Comparison of ENCODE assay signal across 51 mouse cellular contexts in the genomic region with DNA sequence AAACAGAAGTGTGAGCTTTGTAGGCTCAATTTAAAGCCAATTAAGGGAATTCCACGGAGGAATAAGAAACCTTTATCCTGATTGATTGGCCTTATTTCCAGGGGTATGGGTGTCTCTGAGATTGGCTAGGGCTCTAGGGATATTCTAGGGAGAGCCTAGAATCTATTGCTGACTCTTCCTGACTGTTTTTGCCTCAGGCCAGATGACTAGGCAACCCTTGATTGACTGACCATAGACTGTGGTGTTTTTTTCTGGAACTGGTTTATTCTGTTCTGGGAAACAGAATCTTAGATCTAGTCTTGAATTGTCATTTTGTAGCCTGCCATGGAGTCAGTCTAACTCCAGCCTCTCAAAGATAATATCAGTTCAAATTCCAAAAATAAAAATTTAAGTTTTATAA. TPM values are rescaled to one million over a fixed set of nuclear protein-coding genes. Genes with fewer than 3 reads are reported as not detected.
"Had no signal": no experiment of that assay in that cellular context is flagged by ENCODE, and none has a peak within 500 bp of the region (broad histone marks: within the 10 kb centered on the region; RNA-seq: fewer than 3 reads in every experiment).

No protein-coding gene starts in this region.

- ATAC-seq: hindbrain, embryonic 16.5 days; hindbrain, postnatal 0 days; inflammation-experienced regulatory T-cells, adult 6 months; intestine, embryonic 15.5 days; intestine, embryonic 16.5 days; intestine, postnatal 0 days had no signal

- H3K36me3 ChIP-seq: heart, embryonic 12.5 days; heart, embryonic 13.5 days; heart, embryonic 15.5 days; hindbrain, embryonic 10.5 days; hindbrain, embryonic 13.5 days; hindbrain, embryonic 15.5 days; intestine, embryonic 15.5 days; kidney, embryonic 15.5 days had no signal

- H3K4me2 ChIP-seq: heart, embryonic 11.5 days; heart, embryonic 12.5 days; heart, embryonic 13.5 days; heart, embryonic 15.5 days; hindbrain, embryonic 13.5 days; hindbrain, embryonic 14.5 days; hindbrain, embryonic 15.5 days; intestine, embryonic 15.5 days; kidney, embryonic 15.5 days had no signal

- DNase-seq: heart, postnatal 10 days; heart, postnatal 14 days; heart, postnatal 36 days; heart, postnatal 4 days; kidney, adult 11 months; kidney, adult 18-20 months; kidney, adult 2 months; kidney, adult 8-10 months; kidney, adult 9 months; kidney, postnatal 10 days; kidney, postnatal 14 days; kidney, postnatal 25 days; kidney, postnatal 36 days; kidney, postnatal 4 days; layer of hippocampus, adult 9-11 months; layer of hippocampus, postnatal 36 days had no signal

- H3K27me3 ChIP-seq: heart, embryonic 12.5 days; heart, embryonic 13.5 days; heart, embryonic 15.5 days; hindbrain, embryonic 13.5 days; hindbrain, embryonic 15.5 days; intestine, embryonic 15.5 days; kidney, embryonic 15.5 days had no signal

- H3K9me3 ChIP-seq: heart, embryonic 12.5 days; heart, embryonic 13.5 days; heart, embryonic 15.5 days; hindbrain, embryonic 10.5 days; hindbrain, embryonic 13.5 days; hindbrain, embryonic 15.5 days; intestine, embryonic 15.5 days; kidney, embryonic 15.5 days had no signal

- H3K4me3 ChIP-seq: heart, embryonic 12.5 days; heart, embryonic 13.5 days; heart, embryonic 15.5 days; hindbrain, embryonic 10.5 days; hindbrain, embryonic 13.5 days; hindbrain, embryonic 15.5 days; intestine, embryonic 15.5 days; kidney, embryonic 15.5 days; layer of hippocampus, adult 2 months; left cerebral cortex, adult 2 months had no signal

- H3K9ac ChIP-seq: heart, embryonic 12.5 days; heart, embryonic 13.5 days; heart, embryonic 15.5 days; hindbrain, embryonic 13.5 days; hindbrain, embryonic 14.5 days; hindbrain, embryonic 15.5 days; intestine, embryonic 15.5 days; kidney, embryonic 15.5 days had no signal

- H3K27ac ChIP-seq: heart, embryonic 13.5 days; heart, embryonic 15.5 days; hindbrain, embryonic 10.5 days; hindbrain, embryonic 13.5 days; hindbrain, embryonic 14.5 days; hindbrain, embryonic 15.5 days; hindbrain, postnatal 0 days; intestine, embryonic 15.5 days; kidney, embryonic 15.5 days; kidney, postnatal 0 days; layer of hippocampus, adult 2 months; left cerebral cortex, adult 2 months had no signal

- H3K4me1 ChIP-seq: heart, embryonic 12.5 days; heart, embryonic 13.5 days; heart, embryonic 15.5 days; hindbrain, embryonic 10.5 days; hindbrain, embryonic 13.5 days; hindbrain, embryonic 15.5 days; intestine, embryonic 15.5 days; kidney, embryonic 15.5 days had no signal

RNA-seq across cellular contexts. Expression of a gene that starts 13.5 kb away (rescaled TPM):
- total RNA-seq: heart, postnatal 10 days; heart, postnatal 14 days; heart, postnatal 25 days; heart, postnatal 36 days; heart, postnatal 4 days; hematopoietic stem cell, adult 5-6 weeks; hindbrain, postnatal 0 days; layer of hippocampus, adult 18-20 months; layer of hippocampus, adult 2 months; layer of hippocampus, adult 8-10 months; layer of hippocampus, postnatal 10 days; layer of hippocampus, postnatal 14 days; layer of hippocampus, postnatal 25 days; layer of hippocampus, postnatal 36 days; left cerebral cortex, adult 18-20 months; left cerebral cortex, adult 2 months; left cerebral cortex, adult 8-10 months had no signal
- polyA plus RNA-seq: heart, embryonic 11.5 days; heart, embryonic 12.5 days; heart, embryonic 13.5 days; heart, embryonic 14.5 days; heart, embryonic 15.5 days; heart, embryonic 16.5 days; heart, postnatal 0 days; hindbrain, embryonic 10.5 days; hindbrain, embryonic 11.5 days; hindbrain, embryonic 13.5 days; hindbrain, embryonic 14.5 days; hindbrain, embryonic 15.5 days; hindbrain, embryonic 16.5 days; hindbrain, postnatal 0 days; inflammation-experienced regulatory T-cells, adult 6 months; intestine, embryonic 14.5 days; intestine, embryonic 15.5 days; intestine, embryonic 16.5 days; intestine, postnatal 0 days; kidney, adult 2 months; kidney, embryonic 14.5 days; kidney, embryonic 15.5 days; kidney, embryonic 16.5 days; kidney, postnatal 0 days; large intestine, adult 2 months had no signal

RNA-seq across cellular contexts. Expression of a gene that starts 51.6 kb away (rescaled TPM):
- total RNA-seq: heart, postnatal 10 days; heart, postnatal 14 days; heart, postnatal 25 days; heart, postnatal 36 days; heart, postnatal 4 days; hematopoietic stem cell, adult 5-6 weeks; hindbrain, postnatal 0 days; layer of hippocampus, adult 18-20 months; layer of hippocampus, adult 2 months; layer of hippocampus, adult 8-10 months; layer of hippocampus, postnatal 10 days; layer of hippocampus, postnatal 14 days; layer of hippocampus, postnatal 25 days; layer of hippocampus, postnatal 36 days; left cerebral cortex, adult 18-20 months; left cerebral cortex, adult 2 months; left cerebral cortex, adult 8-10 months had no signal
- polyA plus RNA-seq: heart, embryonic 11.5 days; heart, embryonic 12.5 days; heart, embryonic 13.5 days; heart, embryonic 14.5 days; heart, embryonic 15.5 days; heart, embryonic 16.5 days; heart, postnatal 0 days; hindbrain, embryonic 10.5 days; hindbrain, embryonic 11.5 days; hindbrain, embryonic 13.5 days; hindbrain, embryonic 14.5 days; hindbrain, embryonic 15.5 days; hindbrain, embryonic 16.5 days; hindbrain, postnatal 0 days; inflammation-experienced regulatory T-cells, adult 6 months; intestine, embryonic 14.5 days; intestine, embryonic 15.5 days; intestine, embryonic 16.5 days; intestine, postnatal 0 days; kidney, adult 2 months; kidney, embryonic 14.5 days; kidney, embryonic 15.5 days; kidney, embryonic 16.5 days; kidney, postnatal 0 days; large intestine, adult 2 months had no signal
